Mouse (Mus musculus) ES-Bruce4 (cell line): ENCODE measurements at regions not wholly inside any gene's neighbourhood (a gene's known extent, or its start where the extent isn't known, plus 50 kb on each side); places are given as distances from the start of the nearest gene placed in this dataset.

ENCODE experiments used
- CTCF ChIP-seq: IDR thresholded peaks from one replicate; pipeline ENCODE4 v1.8.1; 2011; ENCODE audit warnings: low read depth, low read length
- EP300 ChIP-seq: IDR thresholded peaks from 2 replicates; pipeline ENCODE4 v1.6.1; 2011; ENCODE audit warnings: low read depth, low read length; ENCODE audit not compliant: insufficient read depth

DNA sequence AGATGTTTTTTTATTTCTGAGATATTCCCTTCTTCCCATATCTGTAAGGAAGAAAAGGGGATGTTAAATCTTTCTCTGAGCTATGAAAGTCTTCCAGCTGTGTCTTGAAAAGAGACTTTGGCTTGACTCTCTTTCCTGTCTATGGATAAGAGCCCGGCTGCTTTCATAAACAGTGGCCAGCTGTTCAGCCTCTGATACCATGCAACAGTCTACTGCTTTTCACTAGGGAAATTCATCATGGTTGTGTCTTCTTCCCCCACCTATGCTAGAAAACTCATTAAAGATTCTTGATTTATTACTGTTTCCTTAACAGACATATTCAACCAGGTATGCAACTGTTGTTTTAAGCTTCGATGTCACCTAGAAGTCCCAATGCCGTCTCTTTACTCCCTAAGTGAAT is 213.8 kb upstream of the Ferd3l start:
- TF ChIP-seq CTCF: no peak
- no peak for TF ChIP-seq EP300
